Mouse (Mus musculus) T-helper 2 cell (primary cell): ENCODE data around the gene Nrip1.

Experiments
- in situ Hi-C: fragments of 300-600 bp; cut with MboI, MseI; formaldehyde crosslinking; loops from one replicate; pipeline ENCODE4 v1.15.1; 2025; ENCODE audit warnings: high pct_unique_total_duplicates

Nrip1 gene

GRCm38 (mm10) chr16:76372045-76372940 is 1.3 kb downstream of the Nrip1 start:
- in situ Hi-C loops, result loop anchor here (5.0 to 25.0 kb wide), 4 partner anchors 70 to 493 kb away; no protein-coding TSS in a partner anchor

GRCm38 (mm10) chr16:76371614-76371917 is 2.1 kb downstream of the Nrip1 start:
- in situ Hi-C loops, result loop anchor here (5.0 to 25.0 kb wide), 4 partner anchors 71 to 493 kb away; no protein-coding TSS in a partner anchor

- in situ Hi-C loops, result loop anchor here (5.0 to 25.0 kb wide), 4 partner anchors 71 to 494 kb away; no protein-coding TSS in a partner anchor
These were observed 2.7 kb downstream of the Nrip1 start for GRCm38 (mm10) chr16:76370716-76371613.

GRCm38 (mm10) chr16:76370041-76370715 is 3.4 kb downstream of the Nrip1 start:
- in situ Hi-C loops, result loop anchor here (5.0 to 25.0 kb wide), 4 partner anchors 72 to 495 kb away; no protein-coding TSS in a partner anchor

GRCm38 (mm10) chr16:76369236-76369635 is 4.4 kb downstream of the Nrip1 start:
- in situ Hi-C loops, result loop anchor here (25.0 kb wide), 1 partner anchor 318 kb away; no protein-coding TSS in a partner anchor

GRCm38 (mm10) chr16:76367261-76367908 is 6.2 kb downstream of the Nrip1 start:
- in situ Hi-C loops, result loop anchor here (25.0 kb wide), 1 partner anchor 320 kb away; no protein-coding TSS in a partner anchor

GRCm38 (mm10) chr16:76365790-76366406 is 7.7 kb downstream of the Nrip1 start:
- in situ Hi-C loops, result loop anchor here (25.0 kb wide), 1 partner anchor 321 kb away; no protein-coding TSS in a partner anchor

GRCm38 (mm10) chr16:76365237-76365636 is 8.4 kb downstream of the Nrip1 start:
- in situ Hi-C loops, result loop anchor here (25.0 kb wide), 1 partner anchor 322 kb away; no protein-coding TSS in a partner anchor

- in situ Hi-C loops, result loop anchor here (25.0 kb wide), 1 partner anchor 324 kb away; no protein-coding TSS in a partner anchor
These were observed 10.0 kb downstream of the Nrip1 start for GRCm38 (mm10) chr16:76363641-76364040.

- in situ Hi-C loops, result loop anchor here (25.0 kb wide), 1 partner anchor 324 kb away; no protein-coding TSS in a partner anchor
These were observed 10.6 kb downstream of the Nrip1 start for GRCm38 (mm10) chr16:76362982-76363381.

GRCm38 (mm10) chr16:76360441-76360840 is 13.2 kb downstream of the Nrip1 start:
- in situ Hi-C loops, result loop anchor here (25.0 kb wide), 1 partner anchor 327 kb away; no protein-coding TSS in a partner anchor

- in situ Hi-C loops, result loop anchor here (10.0 to 25.0 kb wide), 3 partner anchors 134 to 464 kb away; no protein-coding TSS in a partner anchor
These were observed 14.9 kb downstream of the Nrip1 start for GRCm38 (mm10) chr16:76358757-76359156.

- in situ Hi-C loops, result loop anchor here (10.0 to 25.0 kb wide), 3 partner anchors 133 to 463 kb away; no protein-coding TSS in a partner anchor
These were observed 15.4 kb downstream of the Nrip1 start for GRCm38 (mm10) chr16:76358128-76358748.

GRCm38 (mm10) chr16:76357155-76357554 is 16.5 kb downstream of the Nrip1 start:
- in situ Hi-C loops, result loop anchor here (10.0 to 25.0 kb wide), 3 partner anchors 132 to 462 kb away; no protein-coding TSS in a partner anchor

GRCm38 (mm10) chr16:76355947-76356550 is 17.6 kb downstream of the Nrip1 start:
- in situ Hi-C loops, result loop anchor here (10.0 to 25.0 kb wide), 3 partner anchors 131 to 461 kb away; no protein-coding TSS in a partner anchor

- in situ Hi-C loops, result loop anchor here (10.0 to 25.0 kb wide), 3 partner anchors 130 to 460 kb away; no protein-coding TSS in a partner anchor
These were observed 18.4 kb downstream of the Nrip1 start for GRCm38 (mm10) chr16:76355267-76355666.

- in situ Hi-C loops, result loop anchor here (10.0 to 25.0 kb wide), 3 partner anchors 130 to 460 kb away; no protein-coding TSS in a partner anchor
These were observed 18.8 kb downstream of the Nrip1 start for GRCm38 (mm10) chr16:76354841-76355240.

- in situ Hi-C loops, result loop anchor here (10.0 to 25.0 kb wide), 3 partner anchors 129 to 459 kb away; no protein-coding TSS in a partner anchor
These were observed 19.3 kb downstream of the Nrip1 start for GRCm38 (mm10) chr16:76354289-76354688.
